Mouse (Mus musculus) heart, postnatal 36 days (tissue): ENCODE measurements around the gene Lyzl4. TPM values are rescaled to one million over a fixed set of nuclear protein-coding genes. Genes with fewer than 3 reads are reported as not detected.

ENCODE experiments used
- DNase-seq, 2 experiments: peaks; one replicate each; pipeline ENCODE4 v3.0.0; 2021 to 2022
- intact Hi-C: fragments of 180-260 bp; cut with DNase I; formaldehyde crosslinking; loops from one replicate; pipeline ENCODE4 v1.15.1; 2025
- total RNA-seq, 2 experiments: library from RNA; stranded (reverse); gene quantifications; 2 replicates each; pipeline ENCODE4 v1.2.3; 2021

Gene Lyzl4
- total RNA-seq, 2 experiments from 2014 or later, result not detected

DNA sequence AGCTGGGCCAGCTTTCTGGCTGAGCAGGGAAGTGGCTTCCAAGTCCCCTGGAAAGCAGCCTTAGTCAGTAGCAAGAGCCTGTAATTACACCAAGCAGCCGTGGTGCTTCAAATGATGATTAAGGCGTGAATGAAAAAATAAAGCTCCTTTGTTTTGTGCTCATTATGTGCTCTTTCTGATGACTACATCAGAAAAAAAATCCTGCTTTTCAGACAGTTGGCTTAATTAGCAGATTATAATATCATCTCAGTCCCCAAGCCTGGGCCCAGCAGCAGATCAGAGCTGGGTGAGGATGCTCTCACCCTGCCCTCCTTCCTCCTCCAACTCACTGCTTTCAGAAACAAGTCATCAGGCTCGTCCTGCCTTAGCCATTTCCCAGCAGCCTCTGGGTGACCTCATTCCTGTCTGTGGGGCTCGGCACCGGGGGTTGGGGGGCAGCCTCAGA, 91.5 kb downstream of the Lyzl4 start:
- intact Hi-C loops, result loop anchor here (5.0 kb wide), 1 partner anchor 53 kb away; the partner anchor contains the start of gene Cck
- no peak for DNase-seq

DNA sequence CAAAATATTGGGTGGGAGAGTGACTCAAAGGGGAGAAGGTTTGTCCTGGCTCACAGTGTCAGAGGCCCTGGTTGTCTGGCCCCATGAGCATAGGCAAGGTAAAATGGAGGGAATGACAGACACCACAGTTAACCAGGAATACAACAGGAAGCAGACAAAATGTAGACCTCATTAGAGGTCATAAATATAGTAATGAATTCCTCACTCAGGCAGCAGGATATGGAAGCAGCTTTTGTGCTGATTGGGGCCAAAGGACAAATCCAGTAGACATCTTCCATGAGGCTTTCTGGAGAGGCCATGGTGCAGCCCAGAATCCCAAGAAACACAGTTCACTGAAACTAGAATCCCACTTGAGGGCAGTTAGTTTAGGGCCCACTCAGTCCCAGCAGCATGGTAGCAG, 92.5 kb downstream of the Lyzl4 start:
- no peak for DNase-seq
- intact Hi-C loops, result no loop called here

DNA sequence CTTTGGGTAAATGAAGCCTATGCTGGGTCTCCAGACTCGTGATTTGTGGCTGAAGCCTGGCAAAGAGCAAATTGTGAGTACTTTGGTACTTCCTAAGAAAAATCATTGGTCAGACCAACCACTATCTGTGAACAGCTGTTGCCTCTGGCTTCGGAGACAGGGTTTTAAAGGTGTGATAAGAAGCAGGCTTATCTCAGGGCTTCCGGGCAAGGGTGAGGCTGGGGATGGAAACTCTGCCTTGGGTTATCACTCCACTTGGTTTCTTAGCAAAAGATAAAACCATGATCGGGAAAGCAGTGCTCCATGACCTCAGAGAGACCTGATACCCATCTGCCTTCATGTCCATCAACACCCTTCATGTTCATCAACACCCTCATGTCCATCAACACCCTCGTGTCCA, 92.9 kb downstream of the Lyzl4 start:
- intact Hi-C loops, result no loop called here
- DNase-seq, result no peak

DNA sequence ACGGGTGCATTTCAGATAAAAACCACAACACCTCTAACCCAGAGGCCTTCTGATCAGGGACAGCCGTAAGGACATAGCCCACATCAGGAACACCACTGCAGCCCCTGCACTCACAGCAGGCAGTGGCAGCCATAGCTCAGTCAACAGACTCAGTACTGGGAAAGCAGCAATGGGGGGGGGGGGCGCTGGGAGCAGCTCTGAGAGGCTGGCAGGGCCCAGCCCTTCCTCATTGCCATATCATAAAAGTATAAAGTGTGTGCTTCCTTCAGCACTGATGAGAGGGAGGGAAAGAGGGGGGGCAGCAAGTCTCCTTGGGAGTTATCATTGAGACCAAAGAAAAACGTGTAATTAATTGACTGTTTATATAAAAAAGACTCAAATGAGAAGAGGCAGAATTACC, 94.5 kb downstream of the Lyzl4 start:
- intact Hi-C loops, result no loop called here

DNA sequence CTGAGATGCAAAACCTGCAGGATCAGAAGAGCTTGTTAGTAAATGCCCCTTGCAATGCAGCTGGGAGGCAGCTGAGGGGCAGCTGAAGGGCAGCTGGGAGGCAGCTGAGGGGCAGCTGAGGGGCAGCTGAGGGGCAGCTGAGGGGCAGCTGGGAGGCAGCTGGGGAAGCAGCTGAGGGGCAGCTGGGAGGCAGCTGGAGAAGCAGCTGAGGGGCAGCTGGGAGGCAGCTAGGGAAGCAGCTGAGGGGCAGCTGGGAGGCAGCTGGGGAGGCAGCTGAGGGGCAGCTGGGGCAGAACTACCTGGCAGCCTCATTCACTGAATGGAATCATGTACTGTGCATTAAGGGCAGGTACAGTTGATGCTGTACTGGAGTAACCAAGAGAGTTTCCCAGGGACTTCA, 100.4 kb downstream of the Lyzl4 start:
- intact Hi-C loops, result no loop called here
- DNase-seq, result no peak

More for the DNA sequence above, 94.5 kb downstream of the Lyzl4 start:
- no peak for DNase-seq

DNA sequence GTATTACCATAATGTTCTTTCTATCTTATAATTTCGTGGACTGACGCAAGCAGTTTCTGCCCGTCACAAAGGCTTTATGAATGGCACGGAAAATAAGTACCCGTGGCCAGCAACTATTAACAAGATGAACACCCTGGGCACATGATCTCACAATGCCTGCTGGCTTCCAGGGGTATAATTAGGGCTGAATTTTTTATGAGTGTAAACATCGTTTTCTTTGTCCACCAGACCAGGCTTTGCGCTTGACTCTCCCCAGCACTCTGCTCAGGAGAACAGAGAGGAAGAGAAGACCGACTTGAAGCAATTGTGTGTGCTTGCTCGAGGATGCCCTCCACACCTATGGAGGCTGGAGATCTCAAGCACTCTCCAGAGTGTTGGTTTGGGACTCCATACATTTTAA, 109.3 kb downstream of the Lyzl4 start:
- intact Hi-C loops, result no loop called here
- no peak for DNase-seq

DNA sequence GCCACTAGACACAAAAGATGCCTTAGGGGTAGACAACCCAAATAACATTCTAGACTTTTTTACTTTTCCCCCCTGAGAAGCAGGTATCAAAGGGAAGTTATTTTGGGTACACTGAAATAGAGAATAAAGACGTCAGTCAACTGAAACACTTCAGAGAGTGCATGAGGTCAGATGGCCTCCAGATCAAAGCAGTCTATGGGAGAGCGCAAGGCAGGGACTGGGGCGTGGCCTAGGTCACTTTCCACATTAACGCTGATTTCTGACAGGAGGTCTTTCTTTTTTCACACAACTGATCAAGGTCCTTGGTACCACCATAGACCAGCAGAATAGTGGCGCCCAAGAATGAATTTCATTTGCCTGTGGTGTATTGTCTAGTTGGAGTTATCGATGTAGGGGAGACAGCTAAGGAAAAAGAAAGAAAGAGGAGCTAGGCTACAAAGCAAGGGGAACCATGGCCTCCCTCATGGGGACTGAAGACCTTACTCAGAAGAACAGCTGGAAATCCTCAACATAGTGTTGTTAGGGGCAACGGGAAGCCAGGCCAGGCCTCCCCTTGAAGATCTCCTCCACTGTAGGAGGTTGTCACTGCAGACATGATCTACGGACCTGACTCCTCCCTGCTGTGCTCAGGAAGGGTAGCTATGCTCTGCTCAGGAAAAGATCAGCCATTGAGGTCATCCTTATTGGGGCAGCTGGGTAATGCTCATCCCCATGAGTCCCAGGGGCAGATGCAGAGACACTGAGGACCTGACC, 113.1 kb downstream of the Lyzl4 start:
- intact Hi-C loops, result no loop called here
- no peak for DNase-seq

Other genes with a start within 250 kb of the Lyzl4 start
- gene Cck, start 146.4 kb downstream of the Lyzl4 start, total RNA-seq, result not detected
- 1 to 10 TPM; 1.1 to 3.9 TPM for gene Vipr1, start 620 bp upstream of the Lyzl4 start, total RNA-seq
- 1 to 10 TPM; 5.5 to 6.1 TPM for gene Sec22c, start 63.4 kb upstream of the Lyzl4 start, total RNA-seq
- 100 to 1,000 TPM; 125 to 135 TPM for gene Ss18l2, start 68.2 kb upstream of the Lyzl4 start, total RNA-seq
- gene Nktr, start 77.1 kb upstream of the Lyzl4 start, total RNA-seq, result 10 to 100 TPM; 33.0 to 33.7 TPM
- gene Zfp651, start 117.2 kb upstream of the Lyzl4 start, total RNA-seq, result 100 to 1,000 TPM; 120 to 124 TPM
- 10 to 100 TPM in 1 of 2 experiments, 1 to 10 TPM in 1; 8.4 to 10.2 TPM for gene Klhl40, start 135.5 kb upstream of the Lyzl4 start, total RNA-seq
- 100 to 1,000 TPM; 101 to 127 TPM for gene Hhatl, start 150.4 kb upstream of the Lyzl4 start, total RNA-seq
- gene Ccdc13, start 197.4 kb upstream of the Lyzl4 start, total RNA-seq, result not detected
- 100 to 1,000 TPM; 209 to 218 TPM for gene Higd1a, start 216.3 kb upstream of the Lyzl4 start, total RNA-seq